Mouse (Mus musculus) spleen, adult 2 months (tissue): ENCODE results near the gene Lmbr1l.

Experiments used
- CTCF ChIP-seq: fragments of 200-500 bp; IDR thresholded peaks from 2 replicates; pipeline ENCODE4 v1.5.1; 2011; ENCODE audit warnings: mild to moderate bottlenecking, inconsistent platforms; ENCODE audit not compliant: insufficient read depth, insufficient read length, insufficient replicate concordance; ENCODE audit errors: extremely low read depth
- POLR2A ChIP-seq: fragments of 200-500 bp; IDR thresholded peaks from 2 replicates; pipeline ENCODE4 v1.6.1; 2011; ENCODE audit warnings: low read depth, low read length, inconsistent platforms

DNA sequence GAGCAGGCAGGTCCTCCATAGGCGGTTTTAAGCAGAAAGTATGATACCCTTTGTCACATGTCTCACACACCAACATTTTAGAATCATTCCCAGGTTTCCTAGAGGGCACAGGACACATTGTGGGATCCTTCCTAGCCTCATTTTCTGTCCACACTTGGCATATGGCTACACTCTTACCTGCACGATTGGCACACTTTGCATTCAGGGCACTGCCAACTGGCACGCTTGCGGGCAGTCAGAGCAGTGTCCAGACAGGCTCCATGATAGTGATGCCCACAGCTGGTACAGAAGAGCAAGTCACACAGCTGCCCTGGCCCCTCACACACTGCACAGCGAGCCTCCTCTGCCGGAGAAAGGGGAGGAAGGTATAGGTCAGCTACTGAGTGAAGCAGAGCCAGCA is 53.1 kb downstream of the Lmbr1l start:
- TF ChIP-seq CTCF (no peak), POLR2A (no peak)
